Mouse (Mus musculus) gastrocnemius, postnatal 4 days (tissue): ENCODE data around the gene Bend7. TPM values are rescaled to one million over a fixed set of nuclear protein-coding genes. Genes with fewer than 3 reads are reported as not detected.

Source experiments
- DNase-seq, 2 experiments: peaks; one replicate each; pipeline ENCODE4 v3.0.0; 2021 to 2022; ENCODE audit warnings: low spot score in 2 of 2, mixed read lengths in 2 of 2
- long read RNA-seq, 2 experiments: library from polyadenylated mRNA; stranded (forward); transcript quantifications; one replicate each; pipeline ENCODE4 v2.0.0; 2021
- total RNA-seq, 2 experiments: library from RNA; stranded (reverse); gene quantifications; 2 replicates each; pipeline ENCODE4 v1.2.3; 2021

Bend7 gene
- 1 to 10 TPM; 2.6 to 2.7 TPM for total RNA-seq
- long read RNA-seq, experiment 1, partial matches to known transcripts = 0 of 3 reads
- long read RNA-seq, experiment 1, other reads (novel, unspliced or antisense) = 1 of 3 reads
- long read RNA-seq, experiment 2, partial matches to known transcripts = 2 of 4 reads
- long read RNA-seq, experiment 2, other reads (novel, unspliced or antisense) = 1 of 4 reads

DNA sequence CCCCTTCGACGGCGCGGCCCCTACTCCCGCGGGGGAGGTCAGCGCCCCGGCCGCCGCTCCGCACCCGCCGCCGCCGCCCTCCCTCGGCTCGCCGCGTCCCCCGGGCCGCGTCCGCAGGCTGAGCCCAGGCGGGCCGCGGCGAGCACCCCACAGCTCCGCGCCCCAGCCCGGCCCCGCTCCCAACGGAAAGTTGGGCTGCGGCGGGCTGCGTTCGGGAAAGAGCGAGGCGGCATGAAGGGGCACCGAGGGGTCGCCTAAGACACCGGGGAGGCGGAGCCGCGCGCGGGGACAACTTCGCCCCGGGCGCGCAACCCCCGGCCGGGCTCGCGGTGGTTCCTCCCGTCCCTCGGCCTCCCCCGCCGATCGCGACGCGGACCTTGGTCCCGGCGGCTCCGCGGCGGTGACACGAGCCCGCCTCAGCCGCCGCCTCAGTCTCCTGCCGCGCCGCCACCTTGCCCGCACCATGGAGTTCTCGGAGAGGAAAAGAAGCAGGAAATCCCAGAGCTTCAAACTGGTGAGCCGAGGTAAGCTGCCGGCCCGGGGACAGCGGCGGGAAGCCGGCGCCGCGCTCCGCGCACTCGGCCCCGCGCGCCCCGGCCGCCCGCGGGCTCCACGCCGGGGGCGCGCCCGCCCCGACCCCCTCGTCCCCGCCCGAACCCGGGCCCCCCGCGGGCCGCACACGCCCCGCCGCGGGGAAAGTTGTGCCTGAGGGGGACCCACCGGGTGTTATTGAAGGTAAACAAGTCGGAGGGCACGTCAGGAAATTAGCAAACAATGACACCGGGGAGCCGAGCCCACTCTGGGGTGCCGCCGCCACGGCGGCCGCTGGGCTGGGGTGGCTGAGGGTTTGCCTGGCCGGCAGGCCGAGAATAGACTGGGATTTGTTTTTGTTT is at the start of gene Bend7:
Gene Bend7, plus strand, starts transcription at position 63 of the 893 bp plus-strand sequence.
- peak; percentile 27 to 38 for DNase-seq

GRCm38 (mm10) chr2:4668626-4669025 is 49.0 kb upstream of the Bend7 start:
- no peak for DNase-seq

DNA sequence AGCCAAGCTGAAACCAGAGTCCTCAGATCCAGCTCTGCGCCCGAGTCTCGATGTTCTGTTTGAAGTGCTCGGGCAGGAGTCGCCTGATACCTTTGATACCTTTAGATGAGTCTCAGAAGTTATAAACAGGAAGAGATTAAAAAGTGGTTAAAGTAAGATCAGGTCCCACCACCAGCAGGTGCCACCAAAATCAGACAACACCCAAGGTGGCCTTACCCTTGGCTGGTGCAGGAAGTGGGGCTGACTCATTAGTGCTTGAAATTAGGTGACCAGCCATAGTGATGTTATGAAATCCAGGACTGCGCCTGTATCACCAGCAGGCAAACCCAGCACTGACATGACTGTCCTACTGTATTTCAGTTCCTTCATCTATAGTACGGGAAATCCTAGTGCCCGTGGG is 47.9 kb upstream of the Bend7 start:
- no peak for DNase-seq

DNA sequence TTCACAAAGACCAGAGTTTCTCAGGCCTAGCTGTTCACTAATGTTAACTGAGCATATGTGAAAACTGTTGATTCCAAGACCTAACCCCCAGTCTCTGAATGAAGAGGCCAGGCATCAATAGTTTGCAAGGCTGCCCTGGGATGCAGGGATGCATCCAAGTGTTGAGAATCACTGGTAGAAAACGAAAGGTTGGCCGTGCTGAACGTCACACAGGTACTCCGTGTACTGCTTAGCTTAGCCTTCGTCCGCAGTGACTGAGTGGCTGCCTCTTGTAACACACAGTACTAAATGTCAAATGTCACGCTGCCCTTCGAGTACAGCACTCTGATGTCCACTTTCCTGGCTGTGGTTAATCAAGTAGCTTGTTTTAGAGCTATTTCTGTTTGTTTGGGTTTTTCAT is 46.0 kb upstream of the Bend7 start:
- DNase-seq = no peak

- no peak for DNase-seq
These were observed 37.7 kb upstream of the Bend7 start for GRCm38 (mm10) chr2:4679886-4680285.

DNA sequence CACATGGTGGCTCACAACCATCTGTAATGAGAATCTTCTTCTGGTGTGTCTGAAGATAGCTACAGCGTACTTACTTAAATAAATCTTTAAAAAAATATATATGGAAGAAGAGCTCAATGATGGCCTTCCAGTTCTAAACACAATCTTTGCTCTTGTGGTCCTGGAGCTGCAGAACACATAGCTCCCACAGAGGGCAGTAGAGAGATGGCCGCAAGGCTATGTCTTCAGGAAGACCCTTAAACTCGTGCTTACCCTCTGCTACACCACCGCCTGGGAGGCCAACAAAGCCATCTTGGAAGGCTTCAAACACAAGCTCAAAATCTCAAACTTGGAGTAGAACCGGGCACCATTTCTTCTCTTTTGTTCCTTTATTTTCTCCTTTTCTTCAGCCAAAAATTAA is 6.4 kb upstream of the Bend7 start:
- DNase-seq = no peak

DNA sequence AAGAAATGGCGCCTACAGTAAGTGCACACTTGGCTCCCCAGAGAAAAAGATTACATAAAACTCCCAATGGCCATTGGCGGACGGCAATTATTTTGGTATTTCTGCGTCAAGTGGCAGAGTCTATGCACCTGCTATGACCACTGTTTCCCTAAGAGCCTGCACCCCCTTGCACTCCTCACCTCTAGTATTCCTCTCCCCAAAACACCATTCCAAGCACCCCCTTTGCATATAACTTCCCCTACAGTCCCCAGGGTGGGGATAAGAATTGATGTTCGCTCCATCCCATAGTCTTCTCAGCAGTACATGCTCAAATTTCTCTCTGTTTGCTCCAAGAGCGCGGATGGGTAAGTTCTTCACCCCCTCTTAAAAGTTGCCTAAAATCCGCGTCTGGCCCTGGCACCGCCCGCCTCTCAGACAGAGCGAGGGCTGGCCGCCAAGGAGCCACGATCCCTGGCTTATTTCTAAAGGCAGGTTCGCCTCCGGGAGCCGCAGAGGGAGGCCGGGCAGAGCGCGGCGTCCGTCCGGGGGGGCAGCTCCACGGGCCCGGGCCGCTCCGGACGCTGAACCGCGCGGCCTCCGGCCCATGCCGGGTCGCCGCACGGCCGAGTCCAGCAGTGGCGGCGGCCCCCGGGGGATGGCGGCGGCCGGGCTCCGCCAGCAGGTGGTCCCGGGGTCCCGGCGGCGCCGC is 406 bp upstream of the Bend7 start:
- peak in 1 of 2 experiments; percentile 29 for DNase-seq

DNA sequence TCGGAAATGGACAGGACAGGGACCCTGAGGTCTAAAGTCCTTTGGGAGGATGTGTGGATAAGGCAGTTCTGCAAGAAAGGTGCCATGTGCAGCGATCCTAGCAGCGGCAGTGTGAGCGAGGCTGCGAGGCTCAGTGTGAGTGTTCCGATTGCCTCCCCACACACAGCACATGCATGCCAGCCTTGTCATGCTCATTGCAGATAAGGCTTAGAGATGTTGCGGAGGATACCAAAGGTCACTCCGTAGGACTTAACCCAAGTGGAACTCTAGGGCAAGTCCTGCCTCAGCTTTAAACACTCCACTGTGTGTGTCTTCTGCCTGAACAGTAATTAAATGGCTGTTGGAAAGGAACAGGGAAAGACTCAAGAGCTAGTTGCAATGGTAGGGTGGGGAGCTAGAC is 5.5 kb downstream of the Bend7 start:
- DNase-seq = no peak

GRCm38 (mm10) chr2:4730161-4730560 is 12.5 kb downstream of the Bend7 start:
- no peak for DNase-seq

DNA sequence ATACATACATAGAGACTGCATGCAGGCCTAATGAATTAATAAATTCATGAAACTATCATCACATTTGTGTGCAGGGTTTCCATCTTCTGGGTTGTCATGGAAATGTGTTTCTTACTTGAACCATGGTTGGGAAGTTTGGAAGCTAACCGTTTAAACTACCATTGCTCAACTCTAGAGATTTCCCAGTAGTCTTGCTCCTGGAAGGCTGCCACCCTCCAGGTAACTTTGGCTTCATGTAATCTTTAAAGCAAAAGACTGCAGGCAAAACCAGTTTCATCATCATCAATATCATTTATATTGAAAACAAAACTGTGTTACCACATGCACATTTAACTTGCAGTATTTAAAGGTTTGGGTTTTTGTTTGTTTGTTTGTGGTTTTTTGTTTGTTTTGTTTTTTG is 16.3 kb downstream of the Bend7 start:
- no peak for DNase-seq

GRCm38 (mm10) chr2:4736095-4736797 is 18.6 kb downstream of the Bend7 start:
- DNase-seq = no peak

GRCm38 (mm10) chr2:4736798-4737155 is 19.1 kb downstream of the Bend7 start:
- no peak for DNase-seq

DNA sequence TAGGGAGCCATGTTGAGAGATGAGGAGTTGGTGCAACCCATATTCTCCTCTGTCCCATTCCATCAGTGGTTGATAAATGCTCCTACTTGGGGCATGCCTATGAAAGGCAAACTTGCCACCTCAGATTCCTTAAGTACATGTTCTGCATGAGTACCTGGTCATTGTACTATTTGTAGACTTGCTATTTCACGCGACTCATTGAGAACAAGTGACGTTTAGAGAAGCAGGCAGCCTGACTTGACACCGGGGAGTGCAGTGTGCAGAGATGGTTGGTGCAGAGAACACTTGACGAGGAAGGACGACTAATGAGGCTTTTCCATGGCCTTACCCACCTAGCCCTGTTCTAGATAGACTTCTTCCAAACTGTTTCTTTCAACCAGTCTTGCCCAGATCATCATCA is 34.3 kb downstream of the Bend7 start:
- DNase-seq = no peak

DNA sequence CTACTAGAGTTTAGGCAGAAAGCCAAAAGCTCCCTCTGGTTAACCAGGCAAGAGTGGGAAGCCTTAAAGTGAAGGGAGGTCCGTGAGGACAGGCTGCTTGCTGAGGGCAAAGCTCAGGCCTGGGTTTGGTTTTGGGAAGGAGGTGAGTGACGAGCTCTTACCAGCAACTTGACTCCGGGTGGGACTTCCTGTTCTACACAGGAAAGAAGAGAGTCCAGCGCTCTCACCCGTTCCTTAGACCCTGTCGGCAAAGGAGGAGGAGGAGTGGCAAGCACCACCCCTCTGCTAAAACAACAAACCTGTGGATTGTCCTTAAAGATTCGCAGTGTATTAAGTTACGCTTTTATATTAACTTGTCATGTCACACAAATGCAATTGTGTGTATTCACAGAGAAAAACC is 38.1 kb downstream of the Bend7 start:
- DNase-seq = no peak

GRCm38 (mm10) chr2:4757218-4757617 is 39.6 kb downstream of the Bend7 start:
- no peak for DNase-seq

GRCm38 (mm10) chr2:4760741-4761140 is 43.1 kb downstream of the Bend7 start:
- no peak for DNase-seq

DNA sequence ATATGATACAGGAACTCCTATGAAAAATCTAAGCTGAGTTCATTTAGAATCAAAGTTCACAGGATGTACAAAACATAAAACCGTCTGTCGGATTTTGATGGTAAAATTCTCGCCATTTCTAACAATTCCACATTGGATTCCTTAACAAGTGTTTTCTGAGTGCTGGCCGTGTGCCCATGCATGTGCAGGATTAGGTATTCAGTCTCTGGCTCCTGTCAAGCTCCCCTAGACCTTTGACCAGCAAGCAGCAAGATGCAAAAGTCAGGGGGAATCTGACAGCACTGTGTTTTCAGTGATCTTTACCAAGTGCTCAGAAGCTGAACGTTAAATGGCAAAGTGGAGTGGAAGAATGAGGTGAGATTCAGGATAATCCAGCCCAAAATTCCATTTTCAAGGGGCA is 44.3 kb downstream of the Bend7 start:
- DNase-seq = no peak

DNA sequence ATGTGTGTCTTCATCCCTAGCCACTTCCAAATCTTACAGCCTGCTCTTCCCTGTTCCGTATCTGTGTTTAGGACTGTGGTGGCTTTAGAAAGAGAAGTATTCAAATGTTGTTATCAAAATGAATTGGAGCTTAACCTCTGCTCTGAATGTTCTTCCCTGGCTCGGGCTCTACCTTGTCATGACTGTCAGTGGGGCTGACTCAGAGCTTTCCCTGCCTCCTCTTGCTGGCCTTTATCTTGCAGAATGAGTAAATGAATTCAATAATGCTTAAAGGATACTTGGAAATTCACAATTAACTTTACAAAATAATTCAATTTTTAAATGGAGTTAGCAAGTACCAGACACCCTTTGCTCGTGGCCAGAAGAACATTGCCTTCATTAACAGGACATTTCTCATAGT is 46.4 kb downstream of the Bend7 start:
- no peak for DNase-seq

DNA sequence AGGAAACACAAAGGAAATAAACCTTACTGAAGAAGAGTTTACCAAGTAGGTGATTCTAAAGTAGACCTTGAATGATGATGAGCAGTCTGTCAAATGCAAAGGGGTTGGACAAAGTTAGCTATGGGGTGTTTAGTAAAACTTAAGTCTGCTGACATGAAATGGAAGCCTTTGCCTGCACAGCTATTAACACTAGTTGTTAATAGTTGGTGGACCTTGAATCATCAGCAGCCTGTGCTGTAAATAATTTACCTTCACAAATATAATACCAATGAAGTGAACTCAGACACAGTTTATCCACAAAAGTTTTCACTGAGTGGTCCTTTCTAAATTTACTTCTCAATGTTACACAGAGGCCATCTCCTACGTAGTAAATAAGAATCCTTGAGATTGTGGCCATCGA is 52.7 kb downstream of the Bend7 start:
- no peak for DNase-seq

DNA sequence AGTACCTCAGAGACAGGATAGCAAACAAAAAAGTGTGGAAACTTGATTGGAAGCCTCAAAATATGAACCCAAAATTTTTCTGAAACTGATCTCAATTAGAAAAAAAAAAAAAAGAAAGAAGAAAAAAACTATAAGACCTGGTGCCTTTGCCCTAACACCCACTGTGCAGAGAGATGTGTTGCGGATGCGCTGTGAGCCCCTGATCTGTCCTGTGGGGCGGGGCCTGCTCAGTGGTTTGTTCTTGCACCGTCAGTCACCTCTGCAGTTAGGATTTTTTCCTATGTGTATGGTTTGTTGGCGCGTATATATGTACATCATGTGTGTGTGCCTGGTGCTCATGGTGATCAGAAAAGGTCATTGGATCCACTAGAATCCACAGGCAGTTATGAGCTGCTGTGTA is 56.3 kb downstream of the Bend7 start:
- no peak for DNase-seq

DNA sequence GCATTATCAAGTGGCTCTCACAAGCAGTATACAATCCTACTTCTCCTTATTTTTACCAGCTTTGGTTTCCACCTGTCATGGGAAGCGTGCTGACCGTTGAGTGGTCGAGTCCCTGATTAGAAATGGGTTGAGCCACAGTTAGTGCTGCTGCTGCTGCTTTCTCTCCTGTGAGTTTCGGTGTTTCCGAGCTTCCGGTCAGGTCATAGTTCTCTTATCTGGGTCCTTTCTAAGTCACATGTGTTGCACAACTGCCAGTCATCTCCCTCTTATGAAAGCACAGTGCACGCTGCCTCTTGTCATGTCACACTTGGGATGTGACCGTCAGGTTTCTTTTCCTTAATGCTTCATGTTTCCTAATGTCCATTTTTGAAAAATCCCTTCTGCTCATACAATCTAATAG is 59.7 kb downstream of the Bend7 start:
- DNase-seq = no peak

GRCm38 (mm10) chr2:4781641-4782040 is 64.0 kb downstream of the Bend7 start:
- no peak for DNase-seq
